Mouse (Mus musculus) adrenal gland, postnatal 10 days (tissue): ENCODE measurements around the gene Dhx33. TPM values are rescaled to one million over a fixed set of nuclear protein-coding genes. Genes with fewer than 3 reads are reported as not detected.

ENCODE experiments used
- DNase-seq: peaks from one replicate; pipeline ENCODE4 v3.0.0; 2021; ENCODE audit warnings: mixed read lengths
- long read RNA-seq, 2 experiments: library from polyadenylated mRNA; stranded (forward); transcript quantifications; one replicate each; pipeline ENCODE4 v2.0.0; 2021
- total RNA-seq, 2 experiments: library from RNA; stranded (reverse); gene quantifications; 2 replicates each; pipeline ENCODE4 v1.2.3; 2021

The Dhx33 gene
- 10 to 100 TPM; 25.2 to 25.6 TPM for total RNA-seq
- long read RNA-seq, experiment 1, full-length matches to known transcripts = 4 of 10 reads
- long read RNA-seq, experiment 1, partial matches to known transcripts = 1 of 10 reads
- long read RNA-seq, experiment 1, other reads (novel, unspliced or antisense) = 5 of 10 reads
- long read RNA-seq, experiment 2, full-length matches to known transcripts = 5 of 6 reads
- long read RNA-seq, experiment 2, partial matches to known transcripts = 1 of 6 reads
- long read RNA-seq, experiment 2, other reads (novel, unspliced or antisense) = 0 of 6 reads

DNA sequence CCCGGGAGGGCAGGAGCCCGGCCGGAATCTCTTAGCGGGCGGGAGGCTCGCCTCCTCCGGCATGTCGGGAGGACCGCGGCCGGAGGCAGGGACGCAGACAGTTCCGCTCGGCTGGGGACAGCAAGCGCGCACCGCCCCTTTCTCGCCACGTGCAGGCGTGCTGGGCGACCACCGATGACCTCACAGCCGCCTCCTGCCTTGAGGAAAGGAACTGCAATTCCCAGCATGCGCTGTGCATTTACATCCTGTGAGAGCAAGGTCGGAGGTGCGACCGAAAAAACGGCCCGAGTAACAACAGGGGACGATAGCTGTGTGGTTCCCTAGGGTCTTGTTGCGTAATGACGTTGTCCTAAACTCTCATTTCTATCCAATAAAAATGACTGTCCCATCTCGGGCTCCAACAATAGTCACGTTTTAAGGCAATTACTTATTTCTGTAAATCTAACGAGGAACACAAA lies at the start of gene Dhx33:
Dhx33 (minus strand) TSS at position 122 of the 458 bp plus-strand sequence.
- DNase-seq = peak; percentile 98

DNA sequence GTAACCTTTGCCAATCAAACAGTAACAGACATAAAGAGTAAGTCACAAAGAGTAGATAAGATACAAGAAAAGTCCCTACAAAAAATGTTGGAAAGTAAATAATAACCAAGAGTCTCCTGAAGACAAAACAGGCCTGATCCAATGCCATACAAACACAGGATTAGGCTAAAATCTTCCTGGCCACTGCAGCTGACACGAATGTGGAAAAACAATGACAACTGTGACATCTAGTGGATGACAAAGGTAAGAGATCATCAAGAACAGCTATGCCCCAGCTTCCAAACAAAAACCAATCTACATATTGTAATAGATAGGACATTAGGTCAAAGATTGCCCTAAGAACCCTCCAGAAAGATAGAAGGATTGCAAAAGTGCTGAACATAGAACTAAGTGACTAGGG lies 48.3 kb upstream of the Dhx33 start:
- DNase-seq = peak; percentile 10

DNA sequence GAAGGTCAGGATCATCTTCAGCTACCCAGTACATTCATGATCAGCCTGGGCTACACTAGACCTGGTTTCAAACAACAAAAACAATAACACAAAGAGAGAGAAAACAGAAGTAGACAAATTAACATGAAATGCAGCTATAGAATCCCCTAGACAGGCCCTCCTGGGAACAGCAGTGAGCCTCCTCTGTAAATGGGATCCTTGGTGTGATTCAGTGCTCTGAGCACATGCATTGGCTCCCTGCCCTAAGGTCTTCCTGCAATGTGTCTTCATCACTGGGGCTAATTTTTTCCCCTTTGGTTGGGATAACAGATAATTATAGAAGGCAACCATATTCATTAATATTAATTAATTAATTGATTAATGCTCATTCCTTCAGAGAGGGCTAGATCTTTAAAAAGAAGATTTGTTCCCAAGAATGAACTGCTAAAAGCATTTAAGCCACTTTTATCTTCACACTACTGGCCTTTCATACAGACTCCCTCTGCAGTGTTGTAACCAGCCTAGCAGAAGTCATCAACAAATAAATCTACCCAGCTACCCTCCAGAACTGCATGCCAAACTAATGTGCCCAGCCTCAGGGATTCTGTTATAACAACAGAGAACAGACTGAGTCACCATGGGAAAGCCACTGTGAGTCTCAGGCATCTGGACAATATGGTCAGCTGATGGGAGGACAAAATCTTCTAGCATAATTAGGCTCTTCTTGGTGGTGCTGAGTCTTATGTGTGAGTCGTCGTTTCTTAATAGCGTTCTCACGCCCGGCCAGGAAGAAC lies 35.5 kb upstream of the Dhx33 start:
- DNase-seq = no peak

DNA sequence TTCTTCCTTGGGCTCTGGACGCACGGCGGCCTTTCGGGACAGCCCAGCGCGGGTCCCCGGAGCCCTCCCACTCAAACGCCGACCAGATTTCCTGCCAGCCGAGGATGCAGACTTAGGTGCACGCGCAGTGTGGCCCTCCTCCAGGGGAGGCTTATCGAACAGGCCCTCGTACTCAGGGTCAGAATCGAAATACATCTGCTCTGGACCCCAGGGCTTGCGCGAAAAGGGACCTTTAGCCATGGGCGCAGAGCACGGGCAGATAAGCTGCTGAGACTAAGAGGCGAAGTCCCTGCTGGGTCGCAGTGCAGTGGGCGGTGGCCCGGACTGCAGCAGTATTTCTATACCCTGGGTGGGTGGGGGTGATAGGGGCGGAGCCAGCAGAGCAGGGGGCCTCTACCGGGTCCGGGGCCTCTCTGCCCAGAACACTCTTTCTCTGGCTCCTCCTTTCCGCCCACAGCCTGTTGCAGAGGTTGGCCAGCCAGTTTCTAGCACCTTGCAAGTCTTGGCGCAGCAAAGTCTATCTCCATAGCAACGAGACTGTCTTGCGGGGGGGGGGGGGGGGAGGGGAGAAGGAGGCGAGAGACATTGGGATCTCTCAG lies 29.0 kb upstream of the Dhx33 start, which contains the start of gene 6330403K07Rik:
6330403K07Rik (minus strand) TSS at position 351 of the 599 bp plus-strand sequence.
- DNase-seq = peak; percentile 43

DNA sequence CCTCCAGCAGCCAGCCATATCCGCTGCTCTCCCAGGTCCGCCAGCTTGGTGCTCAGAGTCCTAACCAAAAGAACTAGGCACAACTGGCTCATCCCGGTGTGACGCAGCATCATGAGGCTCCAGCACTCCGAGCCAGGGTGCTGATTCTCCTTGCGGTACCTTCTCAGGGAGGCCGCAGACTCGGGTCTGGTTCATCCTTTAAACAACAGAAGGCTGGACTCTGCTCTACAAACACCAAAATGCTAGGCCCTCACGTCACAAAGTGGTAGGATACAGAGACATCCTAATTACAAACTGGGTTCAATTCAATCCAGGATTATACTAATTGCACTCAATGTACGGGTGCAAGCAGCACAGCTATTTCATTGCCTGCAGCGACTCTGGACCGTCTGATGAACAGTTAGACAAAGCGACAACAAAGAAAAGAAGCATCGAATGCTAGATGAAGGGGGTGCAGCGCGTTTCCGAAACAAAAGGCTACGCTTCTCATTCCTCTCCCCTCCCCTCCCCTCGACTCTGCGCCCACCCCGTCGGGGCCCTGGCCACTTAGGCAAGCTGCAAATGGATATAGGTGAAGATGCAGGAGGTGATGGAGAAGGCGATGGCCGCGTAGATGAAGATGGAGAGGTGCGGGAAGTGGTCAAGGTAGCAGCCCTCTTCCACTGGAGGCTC lies 28.4 kb upstream of the Dhx33 start:
- no peak for DNase-seq

DNA sequence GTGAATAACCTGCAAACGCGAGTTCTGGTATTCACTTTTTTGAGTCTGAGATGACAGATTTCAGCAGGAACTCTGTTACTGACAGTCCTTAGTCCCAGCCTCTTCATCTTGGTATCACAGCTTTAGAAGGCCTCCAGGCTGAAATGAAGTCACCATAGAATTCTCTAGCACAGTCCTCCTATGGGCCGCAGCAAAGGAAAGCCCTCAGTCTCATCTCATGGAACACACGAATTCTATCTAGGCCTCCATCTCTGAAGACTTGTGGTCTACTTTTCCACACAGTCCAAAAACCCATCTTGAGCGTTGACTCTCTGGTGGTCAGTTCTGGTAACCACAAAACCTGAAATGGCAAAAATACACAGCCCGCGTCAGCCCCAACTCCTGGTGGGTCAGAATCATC lies 27.8 kb upstream of the Dhx33 start:
- DNase-seq = no peak

DNA sequence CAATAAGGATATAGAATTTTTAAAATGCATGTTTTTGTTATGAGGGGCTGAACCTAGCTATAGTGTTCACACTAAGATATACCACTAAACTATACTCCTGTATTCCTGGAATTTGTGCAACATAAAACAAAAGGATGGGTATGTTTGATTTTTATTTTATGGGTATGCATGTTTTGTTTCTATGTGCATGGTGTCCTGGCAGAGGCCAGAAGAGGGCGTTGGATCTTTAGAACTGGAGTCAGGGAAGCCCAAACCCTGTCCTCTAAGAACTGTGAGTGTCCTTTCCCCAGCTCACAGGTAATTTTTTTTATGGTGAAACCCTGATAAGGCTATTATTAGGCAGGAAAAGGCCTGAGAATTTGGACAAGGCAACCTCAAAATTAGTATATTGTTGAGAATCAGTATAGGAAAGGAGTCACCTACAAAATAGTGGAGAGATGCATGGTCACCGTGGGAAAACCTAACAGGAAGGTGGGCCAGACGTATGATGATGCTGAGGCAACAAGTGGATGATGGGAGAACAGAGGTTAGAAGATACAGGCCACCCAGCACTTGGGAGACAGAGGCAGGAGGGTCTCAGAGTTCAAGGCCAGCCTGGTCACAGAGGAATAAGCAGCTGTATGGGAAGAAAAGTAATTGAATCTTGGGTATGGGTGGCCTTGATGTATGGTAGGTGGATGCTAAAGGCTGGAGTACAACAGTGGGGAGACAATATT lies 25.3 kb upstream of the Dhx33 start:
- DNase-seq = no peak

DNA sequence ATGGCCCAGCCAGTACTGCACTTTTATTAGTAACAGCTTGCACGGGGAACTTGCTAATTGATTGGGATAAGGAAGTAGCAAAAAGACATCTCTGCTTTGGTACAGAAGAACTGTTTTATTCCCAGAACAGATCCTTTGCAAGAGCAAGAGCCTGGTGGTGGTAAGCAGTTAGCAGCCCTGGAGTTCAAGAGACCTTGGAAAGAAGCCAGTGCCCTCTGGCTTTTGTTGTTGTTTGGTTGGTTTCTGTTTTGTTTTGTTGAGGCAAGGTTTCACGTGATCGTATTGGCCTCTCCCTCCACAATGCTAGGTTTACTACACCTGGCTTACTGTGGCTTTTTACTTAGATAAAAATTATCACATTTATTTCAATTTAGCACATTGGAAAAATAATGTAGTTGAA lies 24.0 kb upstream of the Dhx33 start:
- DNase-seq = peak; percentile 10

DNA sequence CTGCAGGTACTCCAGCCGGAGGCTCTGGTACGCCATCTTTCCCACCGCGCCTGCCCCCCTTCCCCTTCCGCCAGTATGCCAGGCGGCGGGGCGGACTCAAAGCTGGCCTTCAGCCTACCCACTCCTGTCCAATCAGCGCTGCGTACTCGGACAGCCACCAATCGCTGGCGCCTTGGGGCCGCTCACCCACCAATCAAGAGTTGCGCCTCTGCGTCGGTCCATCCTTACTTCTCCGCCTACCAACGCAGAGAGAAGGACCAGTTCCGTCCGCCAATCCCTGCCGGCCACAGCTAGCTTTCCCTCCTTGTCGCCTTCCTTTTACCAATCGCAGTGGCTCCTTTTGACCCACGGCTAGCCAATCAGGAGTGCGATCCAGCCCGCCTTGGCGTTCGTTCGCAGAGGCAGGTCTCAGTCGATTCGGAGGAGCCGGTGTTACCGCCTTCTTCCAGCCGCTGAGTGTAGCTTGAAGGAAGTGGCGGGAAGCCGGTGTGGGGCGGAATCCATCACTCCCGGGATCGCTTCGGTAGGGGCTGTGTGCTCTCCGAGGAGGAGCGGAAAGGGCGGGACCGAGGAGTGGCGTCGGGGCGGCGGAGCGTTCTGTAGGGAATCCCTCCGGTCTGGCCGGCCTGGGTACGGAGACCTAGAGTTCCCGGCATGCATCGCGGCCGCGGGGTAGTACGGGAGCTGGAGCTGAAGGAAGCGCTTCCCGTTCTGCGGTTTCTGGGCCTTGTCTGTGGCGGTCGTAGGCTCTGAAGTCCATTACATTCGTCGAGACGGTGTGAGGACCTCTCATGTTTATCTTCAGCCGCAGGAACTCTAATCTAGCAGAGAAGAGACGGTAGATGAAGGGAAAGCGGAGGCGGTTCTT lies 15.2 kb upstream of the Dhx33 start, which contains the start of the genes Mis12 and Derl2:
Mis12 (plus strand) TSS at position 411 of the 868 bp plus-strand sequence.
Derl2 (minus strand) TSS at position 641 of the 868 bp plus-strand sequence.
- DNase-seq = peak; percentile 98

DNA sequence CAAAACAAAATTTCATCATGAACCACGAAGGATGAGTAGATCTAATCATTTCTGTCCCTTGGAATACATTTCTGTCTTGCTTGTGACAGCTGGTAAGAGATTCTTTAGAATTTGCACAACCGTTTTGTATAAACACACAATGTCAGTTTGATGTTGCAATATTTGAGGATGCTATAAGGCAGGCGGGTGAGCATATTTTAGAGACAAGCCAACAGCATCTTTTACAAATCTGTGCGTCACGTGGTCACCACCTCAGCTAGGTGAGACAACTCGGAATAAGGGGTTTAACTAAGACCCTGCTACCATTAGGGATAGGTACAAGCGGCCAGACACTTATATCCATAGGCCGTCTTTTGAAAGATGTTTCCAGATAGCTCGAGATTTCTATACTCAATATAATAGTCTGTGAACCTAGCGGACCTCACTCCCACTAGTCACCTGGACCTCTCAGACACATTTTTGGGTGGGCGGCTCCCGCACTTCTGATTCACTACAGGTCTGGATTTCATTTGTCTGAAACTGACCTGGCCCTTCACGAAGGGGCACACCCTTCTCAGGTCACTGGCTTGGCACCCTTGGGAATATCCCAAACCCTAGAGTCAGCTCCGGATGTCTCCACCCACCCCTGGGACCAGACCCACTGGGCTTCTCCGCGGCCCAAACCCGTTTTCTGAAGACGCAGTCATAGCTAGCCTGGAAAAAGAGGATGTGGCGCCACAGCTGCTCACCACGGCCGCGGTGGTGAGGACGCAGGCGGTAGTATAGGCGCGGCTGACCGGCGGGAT lies 14.4 kb upstream of the Dhx33 start:
- no peak for DNase-seq

DNA sequence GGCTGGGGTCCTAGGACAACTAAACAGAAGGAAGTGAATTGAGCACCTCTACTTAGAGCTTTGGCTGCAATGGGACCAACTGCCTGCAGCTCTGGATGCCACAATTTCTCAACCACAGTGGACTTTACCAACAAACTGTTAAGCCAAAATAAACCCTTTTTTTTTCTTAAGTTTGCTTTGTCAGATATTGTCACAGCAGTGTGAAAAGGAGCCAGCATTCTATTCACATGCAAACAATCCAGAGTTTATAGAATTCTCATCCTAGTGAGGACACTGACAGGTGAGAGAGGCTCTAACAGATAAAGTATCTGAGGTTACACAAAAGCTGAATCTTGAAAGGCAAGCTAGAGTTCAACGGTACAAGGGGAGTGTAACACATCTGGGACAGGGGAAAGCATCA lies 12.8 kb upstream of the Dhx33 start:
- DNase-seq = no peak

DNA sequence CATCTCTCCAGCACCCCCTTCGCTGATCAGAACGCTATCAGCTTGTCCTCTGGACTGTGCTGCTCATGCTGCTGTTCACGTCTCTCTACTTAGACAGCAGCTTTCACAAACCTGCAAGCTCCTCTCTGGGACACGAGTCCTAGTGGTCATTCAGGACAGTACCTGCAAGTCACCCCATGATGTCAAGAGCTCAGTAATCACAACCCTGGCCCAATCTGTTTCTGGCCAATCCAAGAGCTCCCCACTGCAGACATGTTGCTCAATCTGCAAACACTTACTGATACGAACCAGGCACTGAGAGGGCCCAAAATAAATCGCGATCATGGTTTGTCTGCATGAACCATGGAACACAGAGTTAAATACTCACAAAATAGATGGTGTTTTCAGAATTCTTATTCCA lies 8.5 kb upstream of the Dhx33 start:
- DNase-seq = no peak

DNA sequence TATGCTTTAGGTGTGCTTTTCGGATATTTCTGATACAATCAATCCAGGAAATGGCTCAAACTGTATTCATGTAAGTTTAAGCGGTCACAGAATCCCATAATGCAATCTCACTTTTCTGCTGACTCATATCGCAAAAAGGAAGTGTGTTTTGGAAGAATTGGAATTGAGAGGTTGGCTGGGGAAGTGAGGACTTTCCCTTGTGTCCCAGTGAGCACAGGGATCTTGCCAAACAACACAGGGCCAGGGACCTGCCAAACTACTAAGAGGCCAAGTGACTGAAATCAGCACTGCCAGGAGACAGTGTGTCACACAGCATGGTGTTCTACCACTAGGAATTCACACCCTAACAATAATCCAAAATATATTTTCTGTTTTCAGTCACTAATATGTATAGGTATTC lies 4.1 kb upstream of the Dhx33 start:
- DNase-seq = peak; percentile 57

DNA sequence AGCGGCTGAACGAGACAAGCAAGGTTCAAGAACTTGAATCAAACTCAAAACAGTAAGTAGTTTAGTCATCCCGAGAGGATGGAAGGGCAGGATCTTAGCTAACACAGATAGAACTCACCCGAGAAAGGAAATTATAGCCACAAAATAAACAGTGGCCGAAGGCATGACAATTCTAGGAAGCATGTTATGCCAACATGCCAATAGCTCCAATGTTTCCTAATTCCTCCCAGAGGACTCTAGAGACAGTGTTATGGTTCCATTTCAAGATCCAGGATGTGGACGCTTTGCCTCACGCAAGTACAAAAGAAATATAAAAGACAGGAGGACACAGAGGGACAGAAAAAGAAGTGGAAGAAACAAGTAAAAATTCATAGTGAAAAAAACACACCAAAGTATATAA lies 3.6 kb upstream of the Dhx33 start:
- no peak for DNase-seq

DNA sequence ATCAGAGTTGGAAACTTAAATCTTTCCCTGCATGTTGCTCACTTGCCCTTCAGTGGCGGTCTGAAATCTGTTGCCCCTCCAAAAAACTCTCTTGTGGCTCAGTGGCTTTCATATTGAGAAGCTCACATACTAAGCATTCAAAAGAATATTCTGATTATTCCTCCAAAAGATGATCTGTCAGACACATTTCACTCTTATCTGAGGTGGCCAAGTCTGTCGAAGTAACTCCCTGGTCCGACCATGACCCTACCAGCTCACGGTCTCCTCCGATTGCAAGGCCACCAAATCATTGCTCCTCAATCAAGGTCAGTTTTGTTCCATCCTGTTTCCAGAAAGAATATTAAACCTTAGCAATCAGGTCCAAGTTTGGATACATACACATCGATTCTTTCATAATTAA lies 2.8 kb upstream of the Dhx33 start:
- DNase-seq = peak; percentile 19

DNA sequence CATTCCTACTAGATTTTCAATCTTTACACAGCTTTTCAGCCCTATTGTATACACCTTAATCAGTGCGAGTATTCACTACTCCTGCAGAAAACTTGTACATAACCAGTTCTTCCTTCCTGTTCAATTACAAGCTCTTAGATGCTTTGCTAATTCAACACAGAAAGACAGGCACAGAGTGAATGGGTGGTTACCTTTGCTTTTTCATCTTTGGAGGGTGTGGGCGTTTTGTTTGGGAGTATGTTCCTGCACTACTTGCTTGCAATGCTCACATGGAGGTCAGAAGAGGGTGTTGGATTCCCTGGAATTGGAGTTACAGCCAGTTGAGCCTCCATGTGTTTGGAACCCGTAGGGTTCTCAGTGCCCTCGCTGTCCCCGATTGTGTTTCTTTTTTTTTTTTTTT lies 809 bp upstream of the Dhx33 start:
- DNase-seq = no peak

DNA sequence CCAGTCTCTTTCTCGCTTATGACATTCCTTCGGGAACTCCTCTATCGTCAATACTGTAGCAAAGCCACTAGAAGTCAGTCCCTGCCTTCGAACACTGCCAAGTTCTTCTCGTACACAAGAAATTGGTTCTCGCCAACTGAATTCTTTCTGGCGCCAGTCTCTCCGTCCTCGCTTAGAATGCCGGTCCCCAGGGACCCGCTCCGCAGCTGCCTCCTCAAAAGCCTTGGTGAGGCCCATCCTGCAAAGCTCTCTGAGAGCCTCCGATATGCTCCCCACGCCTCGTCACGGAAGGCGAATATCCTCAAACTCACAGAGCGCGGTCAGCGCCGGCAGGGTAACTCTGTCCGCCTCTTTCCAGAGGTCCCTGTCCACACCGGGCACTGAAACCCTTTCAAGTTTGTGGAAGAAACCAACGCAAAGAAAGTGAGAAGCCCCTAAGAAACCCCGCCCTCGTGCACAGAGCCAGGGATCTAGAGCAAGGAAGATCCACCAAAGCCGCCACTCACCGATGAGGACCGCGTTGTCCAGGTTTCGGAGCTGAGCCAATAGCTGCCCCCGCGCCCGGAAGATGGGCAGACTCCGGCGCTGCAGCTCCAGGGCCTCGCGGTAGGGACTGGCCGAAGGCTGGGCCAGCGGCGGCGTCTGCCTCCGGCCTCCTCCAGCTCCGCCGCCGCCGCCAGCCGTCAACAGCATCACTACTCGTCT lies 474 bp downstream of the Dhx33 start:
- DNase-seq = no peak

DNA sequence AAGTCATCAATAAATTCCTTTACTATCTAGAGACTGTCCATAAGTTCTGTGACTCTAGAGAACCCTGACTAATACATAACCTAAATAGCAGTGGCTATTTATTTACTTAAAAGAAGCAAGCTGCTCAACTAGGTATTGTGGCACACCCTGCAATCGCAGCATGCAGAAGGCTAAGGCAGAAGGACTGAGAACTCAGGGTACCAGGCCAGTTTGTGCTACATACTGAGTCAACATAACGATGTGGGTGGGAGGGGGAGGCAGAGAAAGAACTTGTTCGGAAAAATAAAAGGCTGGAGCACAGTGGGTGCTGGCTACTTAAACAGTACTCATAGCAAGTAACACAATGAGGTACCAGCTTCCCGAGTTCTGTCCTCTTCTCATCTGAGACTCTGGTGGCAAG lies 3.1 kb downstream of the Dhx33 start:
- no peak for DNase-seq

DNA sequence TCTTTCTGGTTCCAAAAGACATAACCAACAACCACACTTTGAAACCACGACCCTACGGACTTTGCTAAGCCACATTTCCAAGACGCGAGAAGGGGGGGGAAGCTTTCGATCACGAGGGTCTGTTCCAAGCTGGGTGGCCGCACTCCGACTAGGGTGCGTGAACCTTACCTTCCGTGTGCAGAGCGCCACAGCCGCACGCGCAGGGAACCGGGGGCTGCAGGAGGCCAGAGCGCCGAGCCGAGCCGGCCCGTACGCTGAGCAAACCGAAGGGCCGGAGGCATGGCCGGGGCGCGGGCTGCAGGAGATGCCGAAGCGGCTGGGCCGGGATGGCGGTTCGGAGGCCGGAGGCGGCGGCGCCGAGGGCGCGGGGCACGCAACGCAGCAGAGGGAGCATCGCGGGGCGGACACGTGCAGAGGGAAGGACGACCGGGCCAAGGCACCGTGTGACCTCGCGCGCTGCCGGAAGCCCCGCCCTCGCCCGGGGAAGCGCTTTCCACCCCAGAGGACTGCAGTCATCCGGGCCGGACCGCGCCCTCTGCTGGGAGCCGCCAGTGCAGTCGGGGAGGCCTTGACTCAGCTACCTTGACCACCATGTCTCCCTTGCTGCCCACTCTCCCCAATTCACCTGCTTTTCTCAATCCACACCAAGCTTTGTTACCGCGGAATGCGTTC lies 21.5 kb downstream of the Dhx33 start, which contains the start of gene C1qbp:
C1qbp (minus strand) TSS at position 470 of the 672 bp plus-strand sequence.
- peak; percentile 99 for DNase-seq
